Mouse (Mus musculus) olfactory bulb, adult 2 months (tissue): ENCODE data around the gene Nxf1. TPM values are rescaled to one million over a fixed set of nuclear protein-coding genes. Genes with fewer than 3 reads are reported as not detected.

ENCODE experiments used
- H3K27ac ChIP-seq: fragments of 200-500 bp; 2 replicates; pipeline ENCODE4 v1.5.1; 2012; ENCODE audit warnings: low read depth, low read length; ENCODE audit not compliant: insufficient read depth
- H3K4me1 ChIP-seq: fragments of 200-500 bp; 2 replicates; pipeline ENCODE4 v1.6.1; 2012; ENCODE audit warnings: low read length; ENCODE audit not compliant: control insufficient read depth, insufficient read depth
- H3K4me3 ChIP-seq: fragments of 200-500 bp; 2 replicates; pipeline ENCODE4 v1.5.1; 2012; ENCODE audit warnings: mild to moderate bottlenecking, low read depth, low read length, moderate library complexity; ENCODE audit not compliant: insufficient read depth
- CTCF ChIP-seq: fragments of 200-500 bp; IDR thresholded peaks from 2 replicates; pipeline ENCODE4 v1.5.1; 2012; ENCODE audit warnings: low read depth, mild to moderate bottlenecking, low read length, moderate library complexity; ENCODE audit not compliant: insufficient read depth
- POLR2A ChIP-seq: fragments of 200-500 bp; IDR thresholded peaks from 2 replicates; pipeline ENCODE4 v1.6.1; 2012; ENCODE audit warnings: mild to moderate bottlenecking, low read depth, low read length, moderate library complexity; ENCODE audit not compliant: insufficient read depth
- WGBS: fragments of 180-500 bp; shearing (Covaris S2); methylation state at CpG from one replicate; pipeline ENCODE4 v1.1.7; 2018; 5-methylcytosine and 5-hydroxymethylcytosine counted together
- polyA plus RNA-seq: library from polyadenylated mRNA; stranded (reverse); fragments of >200 nt; gene quantifications from 2 replicates; pipeline ENCODE4 v1.2.4, GENCODE M21; 2012; ENCODE audit warnings: low replicate concordance; ENCODE audit not compliant: missing spikeins, insufficient read depth, insufficient read length

Gene Nxf1
- polyA plus RNA-seq, 1 experiment: not detected

- Histone ChIP-seq H3K27ac (peak within 1 kb of the TSS; percentile 99), H3K4me3 (peak within 1 kb of the TSS; percentile 84), H3K4me1 (peaks cover 2% of the 10 kb centered on the region; the same call in 1 of the 2 replicates)
- TF ChIP-seq CTCF: no peak
- peak; percentile 95 for TF ChIP-seq POLR2A
- WGBS: under 1% methylated on average over 83 of the region's 83 CpGs
Measured at GRCm38 (mm10) chr19:8819596-8820423, 62.9 kb downstream of the Nxf1 start, which contains the start of gene Hnrnpul2. TSS of gene Hnrnpul2 (plus strand) at chr19:8820010.

Other genes starting within 250 kb of the Nxf1 start
- not detected in 2 replicates for gene Slc22a8, start 165.8 kb upstream of the Nxf1 start, polyA plus RNA-seq
- gene Slc22a6, start 139.0 kb upstream of the Nxf1 start, polyA plus RNA-seq: not detected in 2 replicates
- gene Chrm1, start 93.3 kb upstream of the Nxf1 start, polyA plus RNA-seq: not detected in 2 replicates
- gene Slc3a2, start 33.7 kb upstream of the Nxf1 start, polyA plus RNA-seq: not detected in 2 replicates
- not detected in 2 replicates for gene Wdr74, start 21.2 kb upstream of the Nxf1 start, polyA plus RNA-seq
- gene 1700092M07Rik, start 16.4 kb upstream of the Nxf1 start, polyA plus RNA-seq: not detected in 2 replicates
- gene Stx5a, start 15.7 kb upstream of the Nxf1 start, polyA plus RNA-seq: 609 TPM in 1 of 2 replicates, not detected in the other
- gene Tmem223, start 13.9 kb downstream of the Nxf1 start, polyA plus RNA-seq: not detected in 2 replicates
- gene Tmem179b, start 17.4 kb downstream of the Nxf1 start, polyA plus RNA-seq: not detected in 2 replicates
- gene Taf6l, start 29.3 kb downstream of the Nxf1 start, polyA plus RNA-seq: not detected in 2 replicates
- not detected in 2 replicates for gene Polr2g, start 41.5 kb downstream of the Nxf1 start, polyA plus RNA-seq
- not detected in 2 replicates for gene Zbtb3, start 45.5 kb downstream of the Nxf1 start, polyA plus RNA-seq
- gene Ttc9c, start 62.3 kb downstream of the Nxf1 start, polyA plus RNA-seq: not detected in 2 replicates
- gene Hnrnpul2, start 62.9 kb downstream of the Nxf1 start, polyA plus RNA-seq: 134 and 194 TPM in 2 replicates
- not detected in 2 replicates for gene AC129217.1, start 72.7 kb downstream of the Nxf1 start, polyA plus RNA-seq
- gene Bscl2, start 80.4 kb downstream of the Nxf1 start, polyA plus RNA-seq: not detected in 2 replicates
- not detected in 2 replicates for gene Gng3, start 82.1 kb downstream of the Nxf1 start, polyA plus RNA-seq
- not detected in 2 replicates for gene Lrrn4cl, start 93.7 kb downstream of the Nxf1 start, polyA plus RNA-seq
- gene Ubxn1, start 114.4 kb downstream of the Nxf1 start, polyA plus RNA-seq: 403 TPM in 1 of 2 replicates, not detected in the other
- not detected in 2 replicates for gene Uqcc3, start 123.8 kb downstream of the Nxf1 start, polyA plus RNA-seq
- gene Lbhd1, start 126.7 kb downstream of the Nxf1 start, polyA plus RNA-seq: not detected in 2 replicates
- not detected in 2 replicates for gene Gm49403, start 126.9 kb downstream of the Nxf1 start, polyA plus RNA-seq
- gene 1810009A15Rik, start 131.8 kb downstream of the Nxf1 start, polyA plus RNA-seq: not detected in 2 replicates
- not detected in 2 replicates for gene Gm49416, start 131.9 kb downstream of the Nxf1 start, polyA plus RNA-seq
- not detected in 2 replicates for gene Ints5, start 135.9 kb downstream of the Nxf1 start, polyA plus RNA-seq
- not detected in 2 replicates for gene Ganab, start 141.0 kb downstream of the Nxf1 start, polyA plus RNA-seq
- not detected in 2 replicates for gene B3gat3, start 163.3 kb downstream of the Nxf1 start, polyA plus RNA-seq
- not detected in 2 replicates for gene Rom1, start 172.3 kb downstream of the Nxf1 start, polyA plus RNA-seq
- gene Eml3, start 172.5 kb downstream of the Nxf1 start, polyA plus RNA-seq: not detected in 2 replicates
- gene Mta2, start 184.8 kb downstream of the Nxf1 start, polyA plus RNA-seq: not detected in 2 replicates
- not detected in 2 replicates for gene Tut1, start 196.8 kb downstream of the Nxf1 start, polyA plus RNA-seq
- 678 TPM in 1 of 2 replicates, not detected in the other for gene Eef1g, start 210.0 kb downstream of the Nxf1 start, polyA plus RNA-seq
- not detected in 2 replicates for gene Ahnak, start 232.2 kb downstream of the Nxf1 start, polyA plus RNA-seq